Mouse (Mus musculus): ENCODE data around the gene Osbpl8. TPM values are rescaled to one million over a fixed set of nuclear protein-coding genes. Genes with fewer than 3 reads are reported as not detected.

Gene Osbpl8
- polyA plus RNA-seq, 1 experiment from 2014 or later: 12.5 TPM

GRCm38 (mm10) chr10:111139170-111139569, 25.4 kb upstream of the Osbpl8 start:
- no peaks in the 10 kb centered on the region for H3K9me3 ChIP-seq (ENCODE audit: control insufficient read depth, low read length)
- H3K4me1 ChIP-seq (ENCODE audit: control insufficient read depth, insufficient read depth, low read depth, low read length): no peaks in the 10 kb centered on the region
- no peaks in the 10 kb centered on the region for H3K36me3 ChIP-seq (ENCODE audit: control insufficient read depth, insufficient read depth, low read length)
- H3K4me3 ChIP-seq (ENCODE audit: low read length): no peak overlapping the region
- H3K9ac ChIP-seq (ENCODE audit: low read depth, low read length): no peak overlapping the region
- no peak for ATAC-seq
- H3K4me2 ChIP-seq (ENCODE audit: low read length): no peak overlapping the region
- no peak overlapping the region for H3K27ac ChIP-seq (ENCODE audit: low read depth, low read length)
- 87% methylated on average over 1 of the region's 1 CpGs for WGBS
- H3K27me3 ChIP-seq (replicated peaks; ENCODE audit: control insufficient read depth, insufficient read depth, low read length): no peaks in the 10 kb centered on the region

DNA sequence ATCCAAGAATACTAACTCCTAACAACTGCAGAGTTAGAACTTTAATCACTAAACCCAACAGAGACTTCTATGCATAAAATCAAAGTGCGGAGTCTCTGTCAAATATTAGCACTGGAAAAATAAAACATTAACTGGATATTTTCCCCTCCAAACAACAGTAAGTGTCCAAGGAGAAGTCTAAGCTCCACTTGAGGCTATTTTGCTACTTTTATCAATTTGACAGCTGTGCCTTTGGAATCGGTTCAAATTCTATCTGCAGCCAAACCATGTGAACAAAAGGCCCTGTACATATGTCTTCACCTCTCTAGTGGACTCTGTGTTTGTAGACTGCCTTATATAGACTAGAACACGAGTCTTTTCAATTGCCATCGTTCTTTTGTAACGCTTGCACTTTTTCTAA, 24.7 kb upstream of the Osbpl8 start:
- H3K9ac ChIP-seq (ENCODE audit: low read depth, low read length): no peak overlapping the region
- ATAC-seq: no peak
- no peaks in the 10 kb centered on the region for H3K9me3 ChIP-seq (ENCODE audit: control insufficient read depth, low read length)
- no peak overlapping the region for H3K27ac ChIP-seq (ENCODE audit: low read depth, low read length)
- no peak overlapping the region for H3K4me2 ChIP-seq (ENCODE audit: low read length)
- 68% methylated on average over 5 of the region's 5 CpGs for WGBS
- no peaks in the 10 kb centered on the region for H3K4me1 ChIP-seq (ENCODE audit: control insufficient read depth, insufficient read depth, low read depth, low read length)
- H3K4me3 ChIP-seq (ENCODE audit: low read length): no peak overlapping the region
- H3K36me3 ChIP-seq (ENCODE audit: control insufficient read depth, insufficient read depth, low read length): no peaks in the 10 kb centered on the region
- H3K27me3 ChIP-seq (replicated peaks; ENCODE audit: control insufficient read depth, insufficient read depth, low read length): no peaks in the 10 kb centered on the region

- H3K27ac ChIP-seq (ENCODE audit: low read depth, low read length): no peak overlapping the region
- no peak for ATAC-seq
- H3K27me3 ChIP-seq (replicated peaks; ENCODE audit: control insufficient read depth, insufficient read depth, low read length): no peaks in the 10 kb centered on the region
- H3K4me1 ChIP-seq (ENCODE audit: control insufficient read depth, insufficient read depth, low read depth, low read length): no peaks in the 10 kb centered on the region
- no peaks in the 10 kb centered on the region for H3K36me3 ChIP-seq (ENCODE audit: control insufficient read depth, insufficient read depth, low read length)
- no peak overlapping the region for H3K4me2 ChIP-seq (ENCODE audit: low read length)
- WGBS: 83% methylated on average over 11 of the region's 11 CpGs
- H3K4me3 ChIP-seq (ENCODE audit: low read length): no peak overlapping the region
- no peak overlapping the region for H3K9ac ChIP-seq (ENCODE audit: low read depth, low read length)
- no peaks in the 10 kb centered on the region for H3K9me3 ChIP-seq (ENCODE audit: control insufficient read depth, low read length)
Observed at GRCm38 (mm10) chr10:111144371-111144959, 20.1 kb upstream of the Osbpl8 start.

GRCm38 (mm10) chr10:111149761-111150160, 14.8 kb upstream of the Osbpl8 start:
- Histone ChIP-seq H3K27ac (ENCODE audit: low read depth, low read length) (no peak overlapping the region), H3K4me2 (ENCODE audit: low read length) (no peak overlapping the region)
- WGBS: 70% methylated on average over 5 of the region's 5 CpGs

GRCm38 (mm10) chr10:111155065-111155464, 9.5 kb upstream of the Osbpl8 start:
- 93% methylated on average over 3 of the region's 3 CpGs for WGBS
- H3K9me3 ChIP-seq (ENCODE audit: control insufficient read depth, low read length): no peaks in the 10 kb centered on the region
- H3K36me3 ChIP-seq (ENCODE audit: control insufficient read depth, insufficient read depth, low read length): no peaks in the 10 kb centered on the region
- H3K4me2 ChIP-seq (ENCODE audit: low read length): no peak overlapping the region
- no peak overlapping the region for H3K27ac ChIP-seq (ENCODE audit: low read depth, low read length)
- H3K4me3 ChIP-seq (ENCODE audit: low read length): no peak overlapping the region
- ATAC-seq: no peak
- H3K9ac ChIP-seq (ENCODE audit: low read depth, low read length): no peak overlapping the region
- H3K4me1 ChIP-seq (ENCODE audit: control insufficient read depth, insufficient read depth, low read depth, low read length): no peaks in the 10 kb centered on the region
- no peaks in the 10 kb centered on the region for H3K27me3 ChIP-seq (replicated peaks; ENCODE audit: control insufficient read depth, insufficient read depth, low read length)

More at GRCm38 (mm10) chr10:111149761-111150160, 14.8 kb upstream of the Osbpl8 start:
- Histone ChIP-seq H3K4me3 (ENCODE audit: low read length) (no peak overlapping the region), H3K27me3 (replicated peaks; ENCODE audit: control insufficient read depth, insufficient read depth, low read length) (no peaks in the 10 kb centered on the region), H3K9ac (ENCODE audit: low read depth, low read length) (no peak overlapping the region), H3K36me3 (ENCODE audit: control insufficient read depth, insufficient read depth, low read length) (no peaks in the 10 kb centered on the region), H3K4me1 (ENCODE audit: control insufficient read depth, insufficient read depth, low read depth, low read length) (no peaks in the 10 kb centered on the region), H3K9me3 (ENCODE audit: control insufficient read depth, low read length) (no peaks in the 10 kb centered on the region)
- ATAC-seq: no peak

GRCm38 (mm10) chr10:111155571-111155970, 9.0 kb upstream of the Osbpl8 start:
- no peak for ATAC-seq
- Histone ChIP-seq H3K9ac (ENCODE audit: low read depth, low read length) (no peak overlapping the region), H3K36me3 (ENCODE audit: control insufficient read depth, insufficient read depth, low read length) (no peaks in the 10 kb centered on the region), H3K27me3 (replicated peaks; ENCODE audit: control insufficient read depth, insufficient read depth, low read length) (no peaks in the 10 kb centered on the region), H3K4me3 (ENCODE audit: low read length) (no peak overlapping the region), H3K4me1 (ENCODE audit: control insufficient read depth, insufficient read depth, low read depth, low read length) (no peaks in the 10 kb centered on the region), H3K9me3 (ENCODE audit: control insufficient read depth, low read length) (no peaks in the 10 kb centered on the region), H3K4me2 (ENCODE audit: low read length) (no peak overlapping the region), H3K27ac (ENCODE audit: low read depth, low read length) (no peak overlapping the region)
- WGBS: 75% methylated on average over 7 of the region's 7 CpGs

DNA sequence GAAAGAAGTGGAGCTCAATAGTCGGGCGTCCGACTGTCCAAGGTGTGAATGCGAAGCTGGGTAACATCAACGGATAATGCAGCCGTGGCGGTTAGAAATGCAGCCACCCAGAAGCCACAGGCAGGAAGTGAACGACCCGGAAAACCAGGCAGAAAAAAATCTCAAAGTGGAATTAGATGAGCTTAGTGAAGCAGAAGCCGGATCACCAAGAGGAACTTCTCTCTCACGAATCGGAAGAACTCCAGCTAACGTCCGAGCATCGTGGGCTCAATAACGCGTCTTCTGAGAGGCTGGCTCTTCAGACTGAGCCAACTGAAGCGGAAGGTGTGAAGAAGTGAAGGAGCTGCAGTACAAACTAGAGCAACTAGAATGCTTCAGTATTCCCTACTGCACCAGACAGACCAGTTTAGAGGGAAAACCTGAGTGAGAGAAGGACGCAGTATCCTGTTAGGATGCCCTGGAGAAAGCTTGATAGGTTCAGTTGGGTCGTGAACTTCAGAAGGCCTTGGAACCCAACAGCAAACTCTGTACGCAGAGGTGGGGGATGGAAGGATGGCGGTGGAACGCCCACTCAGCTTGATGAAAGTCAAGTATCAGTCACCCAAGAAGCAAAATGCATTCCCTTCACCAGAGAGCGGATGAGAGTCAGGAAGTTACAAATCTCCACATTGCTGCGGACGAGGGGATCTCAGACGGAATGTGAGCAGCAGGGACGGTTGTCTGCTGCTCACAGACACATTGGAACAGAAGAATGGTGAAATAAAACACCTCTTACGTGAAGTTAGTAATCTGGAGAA, 8.0 kb upstream of the Osbpl8 start:
- Histone ChIP-seq H3K9me3 (ENCODE audit: control insufficient read depth, low read length) (no peaks in the 10 kb centered on the region), H3K4me1 (ENCODE audit: control insufficient read depth, insufficient read depth, low read depth, low read length) (no peaks in the 10 kb centered on the region), H3K27ac (ENCODE audit: low read depth, low read length) (no peak overlapping the region), H3K4me3 (ENCODE audit: low read length) (no peak overlapping the region), H3K9ac (ENCODE audit: low read depth, low read length) (no peak overlapping the region), H3K27me3 (replicated peaks; ENCODE audit: control insufficient read depth, insufficient read depth, low read length) (no peaks in the 10 kb centered on the region), H3K4me2 (ENCODE audit: low read length) (no peak overlapping the region), H3K36me3 (ENCODE audit: control insufficient read depth, insufficient read depth, low read length) (no peaks in the 10 kb centered on the region)
- WGBS: 91% methylated on average over 29 of the region's 29 CpGs
- ATAC-seq: no peak

DNA sequence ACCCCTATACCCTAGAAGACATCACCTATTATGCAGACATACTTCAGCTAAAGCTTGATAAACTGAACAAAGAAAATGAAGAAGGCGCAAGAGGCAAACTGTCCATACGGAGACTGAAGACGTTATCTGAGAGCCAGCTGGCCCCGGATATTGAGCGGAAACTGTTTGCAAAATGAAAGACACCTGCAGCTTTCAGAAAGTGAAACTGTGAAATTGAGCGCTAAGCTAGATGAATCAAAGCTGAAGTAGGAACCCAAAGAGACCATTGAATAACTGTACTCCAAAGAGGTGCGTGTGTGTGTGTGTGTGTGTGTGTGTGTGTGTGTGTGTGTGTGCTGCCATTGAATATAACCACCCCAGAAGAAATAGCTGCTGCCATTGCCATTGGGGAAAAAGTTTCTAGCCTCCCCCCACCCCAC, 7.3 kb upstream of the Osbpl8 start:
- Histone ChIP-seq H3K4me3 (ENCODE audit: low read length) (no peak overlapping the region), H3K27ac (ENCODE audit: low read depth, low read length) (no peak overlapping the region), H3K4me2 (ENCODE audit: low read length) (no peak overlapping the region), H3K36me3 (ENCODE audit: control insufficient read depth, insufficient read depth, low read length) (no peaks in the 10 kb centered on the region), H3K4me1 (ENCODE audit: control insufficient read depth, insufficient read depth, low read depth, low read length) (no peaks in the 10 kb centered on the region), H3K9ac (ENCODE audit: low read depth, low read length) (no peak overlapping the region), H3K9me3 (ENCODE audit: control insufficient read depth, low read length) (no peaks in the 10 kb centered on the region), H3K27me3 (replicated peaks; ENCODE audit: control insufficient read depth, insufficient read depth, low read length) (no peaks in the 10 kb centered on the region)
- ATAC-seq: no peak
- WGBS: 84% methylated on average over 7 of the region's 7 CpGs

- WGBS: 82% methylated on average over 5 of the region's 5 CpGs
- Histone ChIP-seq H3K9me3 (ENCODE audit: control insufficient read depth, low read length) (no peaks in the 10 kb centered on the region), H3K4me3 (ENCODE audit: low read length) (no peak overlapping the region), H3K4me2 (ENCODE audit: low read length) (no peak overlapping the region), H3K9ac (ENCODE audit: low read depth, low read length) (no peak overlapping the region), H3K4me1 (ENCODE audit: control insufficient read depth, insufficient read depth, low read depth, low read length) (no peaks in the 10 kb centered on the region), H3K27ac (ENCODE audit: low read depth, low read length) (no peak overlapping the region), H3K36me3 (ENCODE audit: control insufficient read depth, insufficient read depth, low read length) (no peaks in the 10 kb centered on the region), H3K27me3 (replicated peaks; ENCODE audit: control insufficient read depth, insufficient read depth, low read length) (no peaks in the 10 kb centered on the region)
- no peak for ATAC-seq
Observed at GRCm38 (mm10) chr10:111159789-111160522, 4.6 kb upstream of the Osbpl8 start.
